Mouse (Mus musculus) liver, adult 2 months (tissue): ENCODE data around the gene Pttg1.

Experiments used
- CTCF ChIP-seq: fragments of 200-500 bp; IDR thresholded peaks from 2 replicates; pipeline ENCODE4 v1.5.1; 2011; ENCODE audit warnings: low read depth, low read length, control low read depth
- POLR2A ChIP-seq: fragments of 200-500 bp; IDR thresholded peaks from 2 replicates; pipeline ENCODE4 v1.6.1; 2011; ENCODE audit warnings: low read length, control low read depth; ENCODE audit not compliant: insufficient read depth; ENCODE audit errors: extremely low read depth

DNA sequence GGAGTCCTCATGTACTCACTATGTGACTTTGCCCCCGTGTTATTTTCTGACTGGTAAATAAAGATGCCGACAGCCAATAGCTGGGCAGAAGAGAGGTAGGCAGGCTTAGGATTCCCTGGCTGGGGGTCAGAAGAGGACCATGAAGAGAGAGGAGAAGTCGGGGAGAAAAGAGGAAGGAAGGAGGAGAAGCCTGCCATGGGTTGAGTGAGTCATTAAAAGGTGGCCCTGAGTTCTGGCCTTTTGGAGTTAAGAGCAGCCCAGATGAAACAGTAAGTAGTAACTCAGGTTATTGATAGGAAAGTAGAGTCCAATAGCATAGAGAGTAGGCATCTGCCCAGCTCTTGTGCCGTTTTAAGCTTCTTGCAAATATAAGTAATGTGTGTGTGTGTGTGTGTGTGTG, 25.3 kb upstream of the Pttg1 start:
- no peak for TF ChIP-seq CTCF
- no peak for TF ChIP-seq POLR2A
